Mouse (Mus musculus) B cell, adult 67 days (primary cell): ENCODE measurements around the gene Olfr373. TPM values are rescaled to one million over a fixed set of nuclear protein-coding genes. Genes with fewer than 3 reads are reported as not detected.

ENCODE experiments used
- total RNA-seq, 2 experiments: library from RNA; stranded (reverse); gene quantifications; 4 replicates each; pipeline ENCODE4 v1.2.4; 2023

Olfr373 gene
- not detected for total RNA-seq

GRCm38 (mm10) chr8:72082877-72083276, at the start of gene Olfr373:
TSS of gene Olfr373 (plus strand) at chr8:72083177.

GRCm38 (mm10) chr8:72040918-72041317, 42.1 kb upstream of the Olfr373 start, which contains the start of gene Olfr372:
TSS of gene Olfr372 (plus strand) at chr8:72041218.

GRCm38 (mm10) chr8:72106740-72107139, 23.8 kb downstream of the Olfr373 start, which contains the start of gene Olfr374:
TSS of gene Olfr374 (plus strand) at chr8:72107040.

GRCm38 (mm10) chr8:72134756-72135445, 51.9 kb downstream of the Olfr373 start, which contains the start of gene Tpm4:
TSS of gene Tpm4 (plus strand) at chr8:72134975.

Other genes starting within 250 kb of the Olfr373 start
- gene Zfp709, start 201.2 kb upstream of the Olfr373 start, total RNA-seq = 10 to 100 TPM in 1 of 2 experiments, 1 to 10 TPM in 1; 7.7 to 15.4 TPM
- gene Zfp882, start 174.6 kb upstream of the Olfr373 start, total RNA-seq = 10 to 100 TPM in 1 of 2 experiments, 1 to 10 TPM in 1; 9.3 to 15.1 TPM
- gene Zfp617, start 174.5 kb upstream of the Olfr373 start, total RNA-seq = 10 to 100 TPM; 17.0 to 24.0 TPM
- 10 to 100 TPM; 32.9 to 37.5 TPM for gene Zfp961, start 132.1 kb upstream of the Olfr373 start, total RNA-seq
- gene Cyp4f18, start 73.6 kb upstream of the Olfr373 start, total RNA-seq = 100 to 1,000 TPM; 194 to 214 TPM
- not detected for gene Olfr372, start 42.0 kb upstream of the Olfr373 start, total RNA-seq
- under 1 TPM; 0.09 to 0.27 TPM for gene Olfr374, start 23.9 kb downstream of the Olfr373 start, total RNA-seq
- gene Tpm4, start 51.8 kb downstream of the Olfr373 start, total RNA-seq = 100 to 1,000 TPM; 241 to 290 TPM
- 100 to 1,000 TPM; 152 to 153 TPM for gene Rab8a, start 78.0 kb downstream of the Olfr373 start, total RNA-seq
- 10 to 100 TPM; 28.4 to 44.0 TPM for gene Hsh2d, start 106.5 kb downstream of the Olfr373 start, total RNA-seq
- not detected for gene Cib3, start 129.7 kb downstream of the Olfr373 start, total RNA-seq
- not detected for gene Gm11034, start 130.5 kb downstream of the Olfr373 start, total RNA-seq
- 10 to 100 TPM; 69.0 to 86.6 TPM for gene Fam32a, start 136.6 kb downstream of the Olfr373 start, total RNA-seq
- gene Ap1m1, start 156.8 kb downstream of the Olfr373 start, total RNA-seq = 100 to 1,000 TPM; 204 to 217 TPM
- gene Gm10282, start 222.1 kb downstream of the Olfr373 start, total RNA-seq = 10 to 100 TPM; 15.6 to 16.1 TPM
- 1,000 to 10,000 TPM; 1,584 to 2,812 TPM for gene Klf2, start 235.9 kb downstream of the Olfr373 start, total RNA-seq